Mouse (Mus musculus) gastrocnemius, adult 2 months (tissue): Measurements from ENCODE around the gene 4931422A03Rik. TPM values are rescaled to one million over a fixed set of nuclear protein-coding genes. Genes with fewer than 3 reads are reported as not detected.
A peak's percentile ranks its signal among the peaks of the same experiment; 100 is the strongest.

Experiments used
- DNase-seq: peaks from one replicate; pipeline ENCODE4 v3.0.0; 2022
- H3K27ac ChIP-seq: fragments of 200-600 bp; 2 replicates; pipeline ENCODE4 v1.8.1; 2022; ENCODE audit warnings: mild to moderate bottlenecking
- H3K4me3 ChIP-seq: fragments of 200-600 bp; 2 replicates; pipeline ENCODE4 v1.8.1; 2022; ENCODE audit warnings: mild to moderate bottlenecking, moderate library complexity
- CTCF ChIP-seq: fragments of 200-600 bp; IDR thresholded peaks from 2 replicates; pipeline ENCODE4 v1.8.1; 2022; ENCODE audit warnings: antibody characterized with exemption, mild to moderate bottlenecking, moderate library complexity
- intact Hi-C: fragments of 180-260 bp; cut with DNase I; formaldehyde crosslinking; loops from one replicate; pipeline ENCODE4 v1.15.1; 2025
- total RNA-seq, 2 experiments: library from RNA; stranded (reverse); gene quantifications; 2 replicates each; pipeline ENCODE4 v1.2.3; 2021

4931422A03Rik gene
- total RNA-seq, 2 experiments from 2014 or later = not detected

DNA sequence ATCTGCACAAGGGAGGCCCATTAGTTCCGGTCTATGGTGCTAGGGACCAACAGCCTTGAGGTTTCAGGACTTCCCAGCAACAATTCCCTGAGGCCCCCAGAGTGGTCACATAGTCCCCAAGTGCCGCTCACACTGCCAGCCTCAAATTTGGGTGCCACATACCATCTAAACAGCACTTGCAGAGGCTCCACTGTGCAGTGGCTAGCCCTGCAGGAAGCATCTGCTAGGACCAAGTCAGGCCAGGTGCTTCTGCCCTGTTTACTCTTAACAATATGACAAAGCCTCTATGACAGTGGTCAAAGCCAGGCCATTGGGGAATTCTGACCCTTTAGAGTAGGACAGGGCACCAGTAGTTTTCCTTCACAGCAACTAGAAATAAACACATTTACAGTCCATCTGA, 91.5 kb downstream of the 4931422A03Rik start:
- DNase-seq = no peak
- H3K27ac ChIP-seq = no peak overlapping the region
- intact Hi-C loops = no loop called here
- H3K4me3 ChIP-seq = no peak overlapping the region
- no peak for TF ChIP-seq CTCF

DNA sequence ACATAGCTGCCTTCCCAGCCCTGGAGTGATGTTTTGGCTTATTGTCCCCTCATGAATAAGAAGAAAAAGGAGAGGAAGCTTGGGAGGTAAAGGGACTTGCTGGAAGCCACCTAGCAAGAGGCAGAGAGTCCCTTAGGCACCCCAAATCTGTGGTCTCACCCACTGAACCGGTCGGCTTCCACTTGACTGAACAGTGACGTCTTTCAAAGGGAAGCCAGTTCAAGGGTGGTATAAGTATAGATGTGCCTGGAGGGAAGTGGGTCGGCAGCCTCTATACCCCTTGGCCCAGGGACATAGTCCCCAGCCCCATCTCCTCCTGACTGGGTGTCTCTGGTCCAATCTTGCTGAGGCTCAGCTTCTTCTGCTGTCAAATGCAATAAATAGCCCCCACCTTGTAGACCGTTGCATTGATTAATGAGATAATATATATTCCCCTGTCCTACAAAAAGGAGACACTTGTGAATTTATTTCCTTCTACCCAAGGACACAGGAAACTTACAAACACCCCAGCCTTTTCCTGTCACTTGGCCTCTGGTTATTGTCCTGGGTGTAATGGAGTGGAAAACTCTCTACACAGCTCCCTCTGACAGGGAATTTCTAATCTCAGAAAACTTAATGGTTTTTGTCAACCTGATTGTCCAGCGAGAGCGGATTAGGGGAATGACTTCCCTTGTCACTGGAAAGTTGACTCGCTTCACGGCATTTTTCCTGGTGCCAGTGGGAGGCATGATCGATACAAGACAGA, 92.3 kb downstream of the 4931422A03Rik start:
- TF ChIP-seq CTCF = no peak
- DNase-seq = no peak
- Histone ChIP-seq H3K27ac (no peak overlapping the region), H3K4me3 (no peak overlapping the region)
- intact Hi-C loops = no loop called here

DNA sequence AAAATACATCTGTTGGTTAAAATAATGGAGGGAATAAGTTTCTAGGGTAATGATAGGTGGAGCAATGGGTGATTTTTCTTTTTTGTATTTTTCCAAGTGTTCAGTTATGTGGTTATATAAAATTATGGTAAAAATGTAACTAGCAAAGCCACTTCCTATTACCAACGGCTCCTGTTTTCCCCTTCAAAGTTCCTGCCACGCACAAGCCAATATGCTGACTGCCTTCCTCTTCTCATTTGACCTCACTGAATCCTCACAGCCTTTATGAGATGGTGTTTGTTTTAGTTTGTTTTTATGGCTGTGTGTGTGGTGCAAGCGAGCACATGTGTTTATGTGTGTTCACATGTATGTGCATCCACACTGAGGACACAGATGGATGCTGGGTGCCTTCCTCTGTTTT, 93.5 kb downstream of the 4931422A03Rik start:
- Histone ChIP-seq H3K27ac (no peak overlapping the region), H3K4me3 (no peak overlapping the region)
- no peak for DNase-seq
- TF ChIP-seq CTCF = no peak
- intact Hi-C loops = no loop called here

DNA sequence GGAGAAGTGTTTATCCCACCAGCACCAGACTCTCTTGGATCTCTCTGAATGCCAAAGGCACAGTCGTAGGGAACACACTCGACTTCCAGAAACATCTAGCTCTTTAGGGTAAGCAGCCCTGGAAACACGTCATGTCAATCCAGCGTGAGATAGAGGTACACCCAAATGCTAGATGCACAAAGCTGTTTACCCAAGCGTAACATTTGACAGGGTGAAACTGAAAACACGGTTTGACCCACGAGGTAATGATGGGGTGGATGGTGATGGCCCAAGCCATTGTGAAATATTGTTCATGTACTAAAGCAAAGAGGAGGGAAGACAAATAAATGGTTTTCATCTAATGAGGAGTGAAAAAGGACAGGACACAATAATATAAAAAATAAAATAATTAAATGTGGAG, 93.9 kb downstream of the 4931422A03Rik start:
- intact Hi-C loops = no loop called here
- Histone ChIP-seq H3K27ac (no peak overlapping the region; the same call in 1 of the 2 replicates), H3K4me3 (no peak overlapping the region)
- no peak for TF ChIP-seq CTCF
- DNase-seq = no peak

DNA sequence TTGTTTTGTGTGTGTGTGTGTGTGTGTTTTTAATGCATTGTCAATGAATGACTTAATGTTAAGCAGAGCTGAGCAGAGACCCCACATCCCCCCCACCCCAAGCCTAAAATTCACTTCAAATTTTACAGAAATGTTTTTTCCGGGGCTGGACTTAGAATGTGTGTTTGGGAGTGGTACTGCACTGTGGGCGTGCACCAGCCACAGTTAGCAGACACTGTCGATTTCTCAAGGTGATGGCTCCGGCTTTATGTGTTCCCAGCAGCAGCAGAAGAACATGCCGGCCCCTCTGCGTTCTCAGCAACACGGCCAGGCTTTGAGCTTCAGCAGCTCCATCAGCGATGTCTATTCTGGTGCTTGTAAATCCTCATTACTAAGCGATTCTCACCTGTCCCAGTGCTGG, 95.7 kb downstream of the 4931422A03Rik start:
- H3K27ac ChIP-seq = no peak overlapping the region
- DNase-seq = no peak
- TF ChIP-seq CTCF = no peak
- no peak overlapping the region for H3K4me3 ChIP-seq
- intact Hi-C loops = no loop called here

DNA sequence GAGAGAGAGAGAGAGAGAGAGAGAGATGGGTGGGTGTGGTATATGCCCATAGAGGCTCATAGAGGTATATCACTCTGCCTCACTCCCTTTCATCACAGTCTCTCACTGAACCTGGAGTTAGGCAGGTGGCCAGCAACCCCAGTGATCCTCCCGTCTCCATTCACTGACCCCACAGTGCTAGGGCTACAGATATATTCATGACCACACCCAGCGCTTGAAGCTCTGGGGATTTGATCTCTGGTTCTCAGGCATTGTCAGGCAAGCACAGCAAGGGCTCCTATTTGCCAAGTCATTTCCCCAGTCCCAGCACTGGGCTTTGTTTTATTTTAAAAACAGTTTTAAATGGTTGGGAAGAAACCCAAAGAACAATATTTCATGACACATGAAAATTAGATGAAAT, 96.1 kb downstream of the 4931422A03Rik start:
- DNase-seq = peak; percentile 75
- peak overlapping the region; percentile 49 for H3K27ac ChIP-seq
- intact Hi-C loops = no loop called here
- H3K4me3 ChIP-seq = no peak overlapping the region
- no peak for TF ChIP-seq CTCF

DNA sequence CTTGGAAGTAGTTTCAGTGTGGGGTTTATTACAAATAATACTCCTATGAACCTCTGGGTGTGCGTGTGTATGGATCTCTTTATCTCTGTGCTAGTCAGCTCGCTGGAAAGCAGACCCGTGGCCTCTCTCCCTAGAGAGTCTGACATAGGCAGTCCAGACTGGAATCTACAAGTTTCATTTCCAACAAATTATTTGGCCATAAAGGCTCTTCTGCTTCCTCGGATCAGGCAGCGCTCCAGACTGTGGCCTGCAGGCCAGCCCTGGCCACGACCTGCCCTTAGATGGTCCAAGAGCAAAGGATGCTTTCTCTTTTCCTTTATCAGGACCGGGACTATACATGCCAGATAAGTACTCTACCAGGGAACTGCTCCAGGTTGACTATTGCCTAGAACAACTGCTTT, 96.7 kb downstream of the 4931422A03Rik start:
- no peak overlapping the region for H3K4me3 ChIP-seq
- no peak for TF ChIP-seq CTCF
- peak; percentile 84 for DNase-seq
- intact Hi-C loops = no loop called here
- H3K27ac ChIP-seq = peak overlapping the region; percentile 66

DNA sequence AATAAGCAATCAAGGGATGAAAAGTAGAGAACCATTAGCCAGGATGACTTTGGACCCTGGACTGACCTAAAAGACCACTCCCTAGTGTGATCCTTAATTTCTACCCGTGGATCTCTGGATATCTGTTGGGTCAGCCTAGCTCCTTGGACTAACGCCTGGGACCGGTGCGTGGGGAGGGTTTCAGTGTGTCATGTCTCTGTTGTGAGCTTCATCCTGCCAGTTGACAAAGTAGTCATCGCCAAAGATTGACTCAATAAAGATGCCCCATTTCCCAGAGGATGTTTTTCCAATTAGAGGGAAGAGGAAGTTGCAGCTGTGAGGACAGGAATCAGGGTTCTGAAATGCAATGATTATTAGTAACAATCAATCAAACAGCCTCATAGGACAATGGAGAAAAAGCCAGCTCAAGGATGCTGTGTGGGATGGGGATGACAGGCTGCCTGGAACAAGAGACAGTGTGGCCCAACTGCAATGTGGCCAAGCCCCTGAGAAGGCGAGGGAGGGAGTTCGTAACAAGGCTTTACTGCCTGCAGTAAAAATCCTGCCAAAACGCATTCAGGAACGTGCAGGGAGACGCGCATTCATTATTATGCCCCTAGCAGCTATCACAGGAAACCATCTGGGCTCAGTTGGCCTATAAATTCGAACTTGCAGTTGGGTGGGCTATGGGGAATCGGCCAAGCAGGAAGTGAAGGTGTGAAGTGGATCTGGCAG, 97.7 kb downstream of the 4931422A03Rik start:
- intact Hi-C loops = no loop called here
- Histone ChIP-seq H3K4me3 (no peak overlapping the region), H3K27ac (peak overlapping the region; percentile 66)
- TF ChIP-seq CTCF = no peak
- peak; percentile 75 for DNase-seq

DNA sequence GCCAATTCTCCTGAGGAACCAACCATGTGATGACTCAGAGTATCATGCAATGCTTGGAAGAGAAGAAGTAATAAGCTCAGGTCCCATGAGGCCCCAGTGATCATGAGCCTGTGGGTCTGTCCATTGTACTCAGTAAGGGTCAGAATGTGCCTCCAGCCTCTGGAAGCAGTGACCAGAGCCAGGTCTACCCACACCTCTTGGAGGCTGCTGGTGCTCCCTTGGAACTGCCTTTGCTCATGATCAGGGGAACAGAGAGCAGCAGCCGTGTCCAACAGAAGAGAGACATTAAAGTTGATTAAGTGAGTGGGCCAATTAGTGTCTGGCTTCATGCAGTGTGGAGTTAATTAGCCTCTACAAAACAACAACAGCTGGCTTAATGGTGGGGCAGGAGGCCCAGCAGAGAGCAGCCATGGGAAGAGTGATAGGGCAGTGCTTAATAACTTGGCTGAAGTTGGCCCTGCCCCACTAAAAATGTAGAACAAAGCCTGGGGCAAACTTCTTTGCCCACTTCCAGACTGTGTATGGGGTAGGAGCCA, 100.5 kb downstream of the 4931422A03Rik start:
- Histone ChIP-seq H3K27ac (peak overlapping the region; percentile 62), H3K4me3 (no peak overlapping the region)
- intact Hi-C loops = no loop called here
- no peak for TF ChIP-seq CTCF
- peak; percentile 79 for DNase-seq

DNA sequence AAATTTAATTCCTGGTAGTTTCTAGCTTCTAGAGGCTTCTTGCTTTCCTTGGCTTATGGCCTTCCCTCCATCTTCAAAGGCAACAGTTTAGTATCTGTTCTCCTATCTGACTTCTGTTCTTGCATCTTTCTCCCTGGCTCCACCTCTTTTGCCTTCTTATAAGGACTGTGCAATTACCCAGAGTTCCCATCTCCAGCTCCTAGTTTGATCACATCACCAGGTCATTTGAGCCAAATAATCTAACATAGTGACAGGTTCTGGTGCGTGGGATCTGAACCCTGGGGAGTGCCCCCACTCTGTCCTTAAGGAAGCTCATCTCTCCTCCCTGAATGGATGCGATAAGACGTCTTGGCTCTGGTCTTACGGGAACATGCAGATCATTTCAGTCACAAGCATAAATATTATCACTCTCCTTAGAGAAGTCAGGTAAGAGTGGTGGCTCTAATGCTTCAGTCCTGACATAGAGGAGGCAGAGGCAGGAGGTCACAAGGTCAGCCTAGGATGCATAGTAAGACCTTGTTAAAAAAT, 101.5 kb downstream of the 4931422A03Rik start:
- intact Hi-C loops = no loop called here
- no peak for DNase-seq
- no peak for TF ChIP-seq CTCF
- H3K4me3 ChIP-seq = no peak overlapping the region
- H3K27ac ChIP-seq = peak overlapping the region; percentile 20; the same call in 1 of the 2 replicates

DNA sequence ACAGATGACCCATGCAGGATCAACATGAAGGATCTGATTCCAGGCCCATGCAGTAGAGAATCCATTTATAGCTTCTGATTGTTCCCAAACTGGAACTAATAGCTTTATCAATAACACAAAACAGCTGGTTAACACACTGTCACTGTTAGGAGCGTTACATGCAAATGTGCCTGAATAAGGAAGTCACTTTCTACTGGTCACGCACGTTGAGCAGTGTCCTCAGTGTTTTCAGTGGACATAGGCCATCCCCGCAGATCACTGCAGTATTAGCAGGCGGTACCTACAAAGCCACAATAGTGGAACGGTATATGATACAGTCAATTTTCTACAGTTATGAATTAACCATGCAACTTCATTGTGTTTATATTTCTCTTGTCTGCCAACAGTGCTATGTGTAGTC, 108.7 kb downstream of the 4931422A03Rik start:
- Histone ChIP-seq H3K27ac (no peak overlapping the region), H3K4me3 (no peak overlapping the region)
- TF ChIP-seq CTCF = no peak
- intact Hi-C loops = no loop called here
- DNase-seq = no peak

DNA sequence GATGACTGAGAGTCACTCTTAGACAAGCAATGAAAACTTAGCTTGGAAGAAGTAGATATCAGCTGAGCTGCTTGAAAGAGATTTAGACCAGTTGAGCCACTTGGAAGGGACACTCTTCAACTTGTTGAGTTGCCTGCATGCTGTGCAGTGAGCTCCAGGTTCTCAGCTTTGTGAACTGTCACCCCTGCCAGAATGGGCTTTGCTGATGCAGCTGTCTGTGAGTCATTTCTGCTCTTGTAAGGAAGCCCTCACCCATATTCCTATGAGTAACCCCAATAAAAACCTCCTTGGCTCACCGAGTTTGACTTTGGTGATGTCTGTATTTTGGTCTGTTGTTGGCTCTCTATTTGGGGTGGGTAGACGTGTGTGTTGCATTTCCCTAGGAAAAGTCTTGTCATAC, 109.8 kb downstream of the 4931422A03Rik start:
- no peak overlapping the region for H3K4me3 ChIP-seq
- no peak for DNase-seq
- intact Hi-C loops = no loop called here
- no peak overlapping the region for H3K27ac ChIP-seq
- TF ChIP-seq CTCF = no peak

DNA sequence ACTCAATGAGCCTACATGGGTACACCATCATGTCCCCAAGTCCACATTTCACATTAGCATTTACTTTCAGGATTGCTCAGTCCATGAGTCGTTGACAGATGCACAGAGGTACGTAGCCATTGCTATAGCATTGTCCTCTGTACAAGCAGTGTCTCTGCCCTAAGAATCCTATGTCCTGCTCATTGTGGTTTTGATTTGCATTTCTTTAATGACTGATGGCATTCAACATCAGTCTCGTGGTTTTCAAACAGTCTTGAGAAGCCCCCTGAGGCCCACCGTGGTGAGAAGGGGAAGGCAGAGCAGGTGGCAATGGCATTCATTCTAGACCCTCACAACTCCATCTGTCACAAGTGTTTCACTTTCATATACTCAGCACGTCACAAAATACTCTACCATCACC, 110.8 kb downstream of the 4931422A03Rik start:
- Histone ChIP-seq H3K27ac (no peak overlapping the region), H3K4me3 (no peak overlapping the region)
- intact Hi-C loops = no loop called here
- DNase-seq = no peak
- no peak for TF ChIP-seq CTCF

Other genes starting within 250 kb of the 4931422A03Rik start
- gene Caprin1, start 230.7 kb downstream of the 4931422A03Rik start, total RNA-seq = 100 to 1,000 TPM in 1 of 2 experiments, 10 to 100 TPM in 1; 87.3 to 112 TPM
- 1 to 10 TPM; 4.1 to 7.0 TPM for gene Lmo2, start 70.4 kb downstream of the 4931422A03Rik start, total RNA-seq
- 10 to 100 TPM; 47.5 to 53.9 TPM for gene Fbxo3, start 640 bp downstream of the 4931422A03Rik start, total RNA-seq
- gene Gm10912, start 37.5 kb upstream of the 4931422A03Rik start, total RNA-seq = under 1 TPM; 0.36 to 0.38 TPM
- gene Gm10799, start 40.2 kb upstream of the 4931422A03Rik start, total RNA-seq = not detected
- gene Cd59b, start 41.5 kb upstream of the 4931422A03Rik start, total RNA-seq = 1 to 10 TPM; 1.7 to 4.2 TPM
- gene Cd59a, start 67.4 kb upstream of the 4931422A03Rik start, total RNA-seq = 10 to 100 TPM; 14.3 to 18.4 TPM
- gene A930018P22Rik, start 94.4 kb upstream of the 4931422A03Rik start, total RNA-seq = under 1 TPM; 0.39 to 0.61 TPM